Mouse (Mus musculus) heart, embryonic 11.5 days (tissue): ENCODE results near the gene Dnajc5. TPM values are rescaled to one million over a fixed set of nuclear protein-coding genes. Genes with fewer than 3 reads are reported as not detected.

Experiments used
- ATAC-seq: fragments of 200-750 bp; cut with Nextera tagmentation; replicated peaks from 2 replicates; pipeline ENCODE4 v1.8.0; 2017; ENCODE audit warnings: moderate library complexity; ENCODE audit not compliant: insufficient number of reproducible peaks, low FRiP score, low TSS enrichment
- H3K27ac ChIP-seq: fragments of 300-500 bp; sonication (generic); 2 replicates; pipeline ENCODE4 v1.5.1; 2014; ENCODE audit warnings: mild to moderate bottlenecking, low read depth, low read length
- H3K27me3 ChIP-seq: fragments of 300-500 bp; sonication (generic); 2 replicates; pipeline ENCODE4 v1.6.1; 2014; ENCODE audit warnings: mild to moderate bottlenecking, low read length, mixed read lengths; ENCODE audit not compliant: control insufficient read depth, insufficient read depth
- H3K36me3 ChIP-seq: fragments of 300-500 bp; sonication (generic); 2 replicates; pipeline ENCODE4 v1.6.1; 2014; ENCODE audit warnings: mild to moderate bottlenecking, low read length, moderate library complexity, mixed read lengths; ENCODE audit not compliant: control insufficient read depth, insufficient read depth
- H3K4me1 ChIP-seq: fragments of 300-500 bp; sonication (generic); 2 replicates; pipeline ENCODE4 v1.6.1; 2014; ENCODE audit warnings: low read length; ENCODE audit not compliant: control insufficient read depth, insufficient read depth
- H3K4me2 ChIP-seq: fragments of 300-500 bp; sonication (generic); 2 replicates; pipeline ENCODE4 v1.6.1; 2014; ENCODE audit warnings: mild to moderate bottlenecking, moderate library complexity
- H3K4me3 ChIP-seq: fragments of 300-500 bp; sonication (generic); 2 replicates; pipeline ENCODE4 v1.5.1; 2014; ENCODE audit warnings: low read depth, low read length
- H3K9ac ChIP-seq: fragments of 300-500 bp; sonication (generic); 2 replicates; pipeline ENCODE4 v1.6.1; 2014; ENCODE audit warnings: mild to moderate bottlenecking, low read depth, low read length, moderate library complexity
- H3K9me3 ChIP-seq: fragments of 300-500 bp; sonication (generic); replicated peaks from 2 replicates; pipeline ENCODE4 v1.6.1; 2016; ENCODE audit warnings: low read length; ENCODE audit not compliant: control insufficient read depth
- WGBS: fragments of 180-500 bp; shearing (Covaris S2); extraction: QIAGEN DNeasy Blood & Tissue Kit; methylation state at CpG from one replicate; pipeline ENCODE4 v1.1.7; 2014; ENCODE audit not compliant: insufficient replicate concordance; 5-methylcytosine and 5-hydroxymethylcytosine counted together
- microRNA-seq: library from miRNA; unstranded; fragments of <30 nt; microRNA quantifications from one replicate; pipeline ENCODE4, GENCODE M21; 2016; ENCODE audit warnings: borderline number of aligned reads
- polyA plus RNA-seq: library from polyadenylated mRNA; unstranded; fragments of >200 nt; fragmentation: Nextera tagmentation; extraction: Ambion mirVana; gene quantifications from 2 replicates; pipeline ENCODE4 v1.2.1, GENCODE M21; 2014

Dnajc5 gene
- polyA plus RNA-seq, 1 experiment from 2014 or later = 69.0 TPM

DNA sequence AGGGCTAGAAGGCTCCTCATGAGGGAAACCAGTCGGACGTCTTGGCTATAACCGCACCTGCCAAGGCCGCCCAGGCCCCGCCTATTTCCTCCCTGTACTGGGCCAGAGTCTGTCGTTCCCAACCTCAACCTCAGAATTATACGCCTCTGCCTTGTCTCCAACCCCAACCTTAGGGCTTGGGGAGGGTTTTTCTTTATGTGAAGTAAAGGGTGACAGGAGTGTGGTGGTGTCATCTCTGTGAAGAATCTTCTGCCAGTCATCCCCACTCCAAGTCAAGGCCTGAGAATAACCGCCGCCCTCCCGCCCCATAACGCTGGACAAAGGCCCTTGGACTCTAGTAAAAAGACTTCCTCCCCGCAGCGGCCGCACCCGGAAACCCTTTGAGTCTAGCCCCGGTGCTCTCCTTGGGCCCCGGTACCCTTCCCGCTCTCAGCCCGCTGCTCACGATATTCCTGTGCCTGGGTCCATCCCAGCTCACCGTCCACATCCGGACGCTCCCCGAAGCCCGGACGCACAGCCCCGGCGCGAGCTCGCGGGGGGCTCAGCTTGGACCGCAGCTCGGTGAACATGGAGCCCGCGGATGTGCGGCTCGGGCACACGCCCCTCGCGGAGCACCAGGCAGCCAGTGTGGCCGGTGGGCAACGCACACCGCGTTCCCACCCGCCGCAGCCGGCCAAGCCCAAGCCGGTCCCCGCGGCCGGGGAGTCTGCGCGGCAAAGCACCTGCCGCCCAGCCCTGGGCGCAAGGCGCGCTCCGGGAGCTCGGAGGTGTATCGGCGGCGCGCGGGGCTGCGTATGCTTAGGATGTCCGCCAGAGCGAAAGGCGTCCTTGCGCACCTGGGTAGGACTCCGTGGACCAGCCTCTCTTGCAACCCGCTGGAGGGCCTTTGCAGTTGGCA, 78.4 kb downstream of the Dnajc5 start, which contains the start of gene Samd10:
Samd10 (minus strand) TSS at position 759 of the 898 bp plus-strand sequence.
- Histone ChIP-seq H3K4me1 (peaks cover 14% of the 10 kb centered on the region; the same call in 1 of the 2 replicates), H3K27ac (peak within 1 kb of the TSS; percentile 29; the same call in 1 of the 2 replicates), H3K4me3 (peak within 1 kb of the TSS; percentile 78), H3K9ac (peak within 1 kb of the TSS; percentile 82), H3K9me3 (no peaks in the 10 kb centered on the region), H3K4me2 (peak within 1 kb of the TSS; percentile 98), H3K27me3 (no peaks in the 10 kb centered on the region), H3K36me3 (no peaks in the 10 kb centered on the region)
- 3% methylated on average over 71 of the region's 71 CpGs for WGBS
- ATAC-seq = peak; percentile 39; the same call in 1 of the 2 replicates

DNA sequence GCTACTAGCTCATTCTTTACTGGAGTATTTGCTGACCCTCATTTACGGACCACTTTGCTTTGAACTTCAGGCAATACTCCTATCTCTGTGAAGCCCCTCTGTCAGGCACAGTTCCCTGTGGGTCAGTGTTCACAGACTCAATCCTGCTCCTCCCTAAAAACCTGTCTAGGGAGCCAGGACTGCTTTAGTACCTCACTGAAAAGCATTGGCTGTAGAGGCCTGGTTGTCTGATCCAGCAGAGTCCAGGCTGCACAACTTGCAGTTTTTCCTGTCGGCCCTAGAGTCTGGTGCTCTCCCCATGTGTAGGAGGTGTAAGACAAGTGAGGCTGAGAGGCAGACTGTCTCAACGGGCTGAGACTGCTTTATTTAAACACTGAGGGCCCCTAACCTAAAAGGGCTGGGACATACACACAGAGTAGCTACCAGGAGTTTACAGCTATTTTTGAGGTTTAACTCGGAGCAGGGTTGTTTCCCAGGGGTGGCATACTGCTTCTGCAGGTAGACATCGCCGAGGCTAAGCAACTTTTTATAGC, 80.0 kb downstream of the Dnajc5 start:
- H3K27ac ChIP-seq = no peak overlapping the region
- WGBS = 72% methylated on average over 6 of the region's 6 CpGs
- peaks cover 14% of the 10 kb centered on the region; the same call in 1 of the 2 replicates for H3K4me1 ChIP-seq
- H3K4me2 ChIP-seq = peak overlapping the region; percentile 78
- no peaks in the 10 kb centered on the region for H3K9me3 ChIP-seq
- no peak for ATAC-seq
- peak overlapping the region; percentile 89 for H3K9ac ChIP-seq
- no peaks in the 10 kb centered on the region for H3K27me3 ChIP-seq
- peak overlapping the region; percentile 82 for H3K4me3 ChIP-seq
- H3K36me3 ChIP-seq = no peaks in the 10 kb centered on the region

DNA sequence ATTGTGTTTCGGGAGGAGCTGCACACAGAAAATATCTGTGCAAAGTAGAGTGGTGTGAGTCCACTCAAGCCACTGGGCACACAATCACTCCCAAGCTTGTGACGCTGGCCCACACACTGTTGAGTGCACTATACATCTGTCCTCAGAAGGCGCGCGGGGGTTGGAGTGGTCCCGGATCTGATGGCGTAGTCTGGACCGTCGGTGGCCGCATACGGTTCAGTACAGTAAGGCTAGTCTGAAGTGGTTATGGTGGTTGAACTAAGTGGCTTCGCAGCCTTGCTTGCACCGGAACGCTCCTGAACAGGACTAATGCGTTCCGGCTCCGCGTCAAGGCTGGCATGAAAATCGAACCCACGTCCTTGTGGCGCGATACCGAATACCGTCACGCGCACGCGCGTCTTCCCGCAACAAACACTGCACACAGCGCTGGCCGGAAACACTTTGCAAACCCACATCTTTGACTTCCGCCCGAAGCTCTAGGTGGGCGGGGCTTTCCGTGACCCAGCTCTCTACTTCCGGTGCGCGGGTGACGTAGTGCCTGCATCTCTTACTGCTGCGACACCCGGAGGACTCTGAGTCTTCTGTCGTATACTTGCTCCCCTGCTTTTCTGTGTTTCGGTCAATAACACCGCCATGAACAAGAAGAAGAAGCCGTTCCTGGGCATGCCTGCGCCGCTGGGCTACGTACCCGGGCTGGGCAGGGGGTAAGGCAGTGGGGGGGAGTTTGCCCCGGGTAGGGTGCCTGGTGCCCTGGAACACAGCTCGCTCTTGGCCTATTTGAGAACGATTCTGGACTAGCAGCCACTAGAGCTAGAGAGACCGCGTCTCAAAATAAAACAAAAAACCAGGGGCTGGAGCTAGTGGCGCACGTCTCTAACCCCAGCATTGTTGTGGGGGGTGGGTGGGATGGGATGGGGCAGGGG, 80.8 kb downstream of the Dnajc5 start:
- no peaks in the 10 kb centered on the region for H3K27me3 ChIP-seq
- peak overlapping the region; percentile 78 for H3K4me2 ChIP-seq
- H3K9me3 ChIP-seq = no peaks in the 10 kb centered on the region
- peak; percentile 91 for ATAC-seq
- H3K4me1 ChIP-seq = peaks cover 14% of the 10 kb centered on the region; the same call in 1 of the 2 replicates
- H3K36me3 ChIP-seq = no peaks in the 10 kb centered on the region
- peak overlapping the region; percentile 41; the same call in 1 of the 2 replicates for H3K27ac ChIP-seq
- 2% methylated on average over 57 of the region's 57 CpGs for WGBS
- peak overlapping the region; percentile 82 for H3K4me3 ChIP-seq
- peak overlapping the region; percentile 89 for H3K9ac ChIP-seq

DNA sequence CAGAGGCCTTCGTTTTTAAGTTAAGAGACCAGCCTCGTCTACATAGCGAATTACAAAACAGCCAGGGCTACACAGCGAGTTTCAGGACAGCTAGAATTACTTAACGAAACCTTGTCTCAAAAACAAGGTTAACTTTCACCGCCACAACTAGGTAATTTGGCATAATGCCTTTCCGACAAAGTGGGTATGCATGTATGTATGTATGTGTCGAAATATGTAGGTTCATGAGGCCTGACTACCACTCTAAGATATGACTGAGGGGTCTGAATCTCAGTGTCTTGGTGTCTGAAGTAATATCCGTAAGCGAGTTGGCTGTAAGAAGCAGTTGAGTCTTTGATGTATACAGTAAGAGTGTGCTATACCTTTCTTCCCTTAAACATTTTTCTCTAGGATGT, 81.5 kb downstream of the Dnajc5 start:
- Histone ChIP-seq H3K36me3 (no peaks in the 10 kb centered on the region), H3K4me3 (peak overlapping the region; percentile 82), H3K4me1 (peaks cover 14% of the 10 kb centered on the region; the same call in 1 of the 2 replicates), H3K27me3 (no peaks in the 10 kb centered on the region), H3K4me2 (peak overlapping the region; percentile 78), H3K9ac (peak overlapping the region; percentile 89), H3K27ac (peak overlapping the region; percentile 41; the same call in 1 of the 2 replicates), H3K9me3 (no peaks in the 10 kb centered on the region)
- 23% methylated on average over 10 of the region's 10 CpGs for WGBS
- ATAC-seq = no peak

DNA sequence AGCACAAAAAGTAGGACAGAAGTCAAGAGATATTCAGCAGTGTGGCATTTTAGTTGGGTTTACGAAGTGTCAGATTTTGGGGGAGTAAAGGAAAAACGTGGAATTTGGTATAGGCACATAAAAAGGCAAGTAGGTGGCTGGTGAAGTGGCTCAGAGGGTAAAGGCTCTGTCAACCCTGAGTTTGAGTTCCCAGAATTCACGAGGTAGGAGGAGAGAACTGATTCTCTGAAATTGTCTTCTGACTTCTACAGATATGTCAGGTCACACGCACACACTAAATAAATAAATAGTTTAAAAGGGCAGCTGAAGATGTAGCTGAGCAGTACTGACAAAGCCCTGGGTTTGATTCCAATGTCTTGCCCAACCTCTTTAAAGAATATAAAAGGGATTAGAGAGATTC, 82.1 kb downstream of the Dnajc5 start:
- H3K27me3 ChIP-seq = no peaks in the 10 kb centered on the region
- 76% methylated on average over 4 of the region's 4 CpGs for WGBS
- 0 out of 2 replicates have a peak overlapping the region, but pooled peaks have one; percentile 82 for H3K4me3 ChIP-seq
- H3K9me3 ChIP-seq = no peaks in the 10 kb centered on the region
- H3K4me1 ChIP-seq = peaks cover 14% of the 10 kb centered on the region; the same call in 1 of the 2 replicates
- no peaks in the 10 kb centered on the region for H3K36me3 ChIP-seq
- H3K27ac ChIP-seq = no peak overlapping the region
- H3K4me2 ChIP-seq = peak overlapping the region; percentile 78
- no peak for ATAC-seq
- no peak overlapping the region for H3K9ac ChIP-seq

Small RNA genes within 50 kb of the gene (microRNA-seq; reads per million reads assigned to microRNA genes)
- not detected for gene Mir7006

Other genes with a start within 250 kb of the Dnajc5 start
- gene Gmeb2, start 232.4 kb upstream of the Dnajc5 start, polyA plus RNA-seq = 9.1 TPM in 2 replicates
- gene Stmn3, start 206.0 kb upstream of the Dnajc5 start, polyA plus RNA-seq = 0.52 and 0.83 TPM in 2 replicates
- gene Rtel1, start 200.7 kb upstream of the Dnajc5 start, polyA plus RNA-seq = 33.3 and 34.8 TPM in 2 replicates
- gene Zgpat, start 155.6 kb upstream of the Dnajc5 start, polyA plus RNA-seq = 21.7 and 27.3 TPM in 2 replicates
- 36.3 and 47.5 TPM in 2 replicates for gene Arfrp1, start 155.1 kb upstream of the Dnajc5 start, polyA plus RNA-seq
- 11.2 and 13.8 TPM in 2 replicates for gene Lime1, start 140.4 kb upstream of the Dnajc5 start, polyA plus RNA-seq
- 10.3 and 10.5 TPM in 2 replicates for gene Zbtb46, start 61.1 kb upstream of the Dnajc5 start, polyA plus RNA-seq
- gene Abhd16b, start 27.3 kb upstream of the Dnajc5 start, polyA plus RNA-seq = 0.43 and 0.65 TPM in 2 replicates
- 119 and 128 TPM in 2 replicates for gene Tpd52l2, start 23.3 kb upstream of the Dnajc5 start, polyA plus RNA-seq
- 66.2 and 66.7 TPM in 2 replicates for gene Uckl1, start 64.4 kb downstream of the Dnajc5 start, polyA plus RNA-seq
- gene Prpf6, start 71.4 kb downstream of the Dnajc5 start, polyA plus RNA-seq = 45.5 and 53.2 TPM in 2 replicates
- 26.3 and 26.5 TPM in 2 replicates for gene Zfp512b, start 72.3 kb downstream of the Dnajc5 start, polyA plus RNA-seq
- 13.7 and 14.6 TPM in 2 replicates for gene Samd10, start 78.7 kb downstream of the Dnajc5 start, polyA plus RNA-seq
- not detected in 2 replicates for gene Gm29797, start 136.5 kb downstream of the Dnajc5 start, polyA plus RNA-seq
- 18.6 and 22.2 TPM in 2 replicates for gene Sox18, start 151.2 kb downstream of the Dnajc5 start, polyA plus RNA-seq
- gene Tcea2, start 159.8 kb downstream of the Dnajc5 start, polyA plus RNA-seq = 13.5 and 14.1 TPM in 2 replicates
- gene Rgs19, start 173.5 kb downstream of the Dnajc5 start, polyA plus RNA-seq = 57.7 and 61.3 TPM in 2 replicates
- not detected in 2 replicates for gene Lkaaear1, start 178.0 kb downstream of the Dnajc5 start, polyA plus RNA-seq
- gene Oprl1, start 194.5 kb downstream of the Dnajc5 start, polyA plus RNA-seq = 7.5 and 9.2 TPM in 2 replicates
- 0.06 and 0.65 TPM in 2 replicates for gene Myt1, start 242.8 kb downstream of the Dnajc5 start, polyA plus RNA-seq